Mouse (Mus musculus) forebrain, embryonic 15.5 days (tissue): ENCODE data around the gene Neurl2. TPM values are rescaled to one million over a fixed set of nuclear protein-coding genes. Genes with fewer than 3 reads are reported as not detected.
"Not testable (repeated sequence)": the region's sequence is repeated elsewhere in the genome, so short reads cannot be mapped to it uniquely, and the experiment has no call there.

ENCODE experiments used
- ATAC-seq: fragments of 200-750 bp; cut with Nextera tagmentation; replicated peaks from 2 replicates; pipeline ENCODE4 v1.8.0; 2017; ENCODE audit warnings: mild to moderate bottlenecking, moderate TSS enrichment, moderate library complexity
- H3K27ac ChIP-seq: fragments of 300-500 bp; sonication (generic); replicated peaks from 2 replicates; pipeline ENCODE4 v1.5.1; 2015; ENCODE audit warnings: mild to moderate bottlenecking, inconsistent platforms
- H3K27me3 ChIP-seq: fragments of 300-500 bp; sonication (generic); 2 replicates; pipeline ENCODE4 v1.6.1; 2015; ENCODE audit warnings: inconsistent platforms
- H3K36me3 ChIP-seq: fragments of 300-500 bp; sonication (generic); 2 replicates; pipeline ENCODE4 v1.6.1; 2015; ENCODE audit warnings: mild to moderate bottlenecking, inconsistent platforms
- H3K4me1 ChIP-seq: fragments of 300-500 bp; sonication (generic); 2 replicates; pipeline ENCODE4 v1.6.1; 2015; ENCODE audit warnings: inconsistent platforms
- H3K4me2 ChIP-seq: fragments of 300-500 bp; sonication (generic); replicated peaks from 2 replicates; pipeline ENCODE4 v1.6.1; 2015; ENCODE audit warnings: mild to moderate bottlenecking, inconsistent platforms
- H3K4me3 ChIP-seq: fragments of 300-500 bp; sonication (generic); 2 replicates; pipeline ENCODE4 v1.5.1; 2015; ENCODE audit warnings: mild to moderate bottlenecking, inconsistent platforms
- H3K9ac ChIP-seq: fragments of 300-500 bp; sonication (generic); replicated peaks from 2 replicates; pipeline ENCODE4 v1.6.1; 2015; ENCODE audit warnings: mild to moderate bottlenecking, inconsistent platforms
- H3K9me3 ChIP-seq: fragments of 300-500 bp; sonication (generic); 2 replicates; pipeline ENCODE4 v1.6.1; 2016; ENCODE audit warnings: inconsistent platforms
- WGBS: fragments of 180-500 bp; shearing (Covaris S2); methylation state at CpG from one replicate; pipeline ENCODE4 v1.1.7; 2015; ENCODE audit warnings: mixed read lengths; 5-methylcytosine and 5-hydroxymethylcytosine counted together
- polyA plus RNA-seq: library from polyadenylated mRNA; unstranded; fragments of >200 nt; fragmentation: Nextera tagmentation; extraction: Ambion mirVana; gene quantifications from 2 replicates; pipeline ENCODE4 v1.2.1, GENCODE M21; 2015

Neurl2 gene
- polyA plus RNA-seq, 1 experiment from 2014 or later: 6.5 TPM

DNA sequence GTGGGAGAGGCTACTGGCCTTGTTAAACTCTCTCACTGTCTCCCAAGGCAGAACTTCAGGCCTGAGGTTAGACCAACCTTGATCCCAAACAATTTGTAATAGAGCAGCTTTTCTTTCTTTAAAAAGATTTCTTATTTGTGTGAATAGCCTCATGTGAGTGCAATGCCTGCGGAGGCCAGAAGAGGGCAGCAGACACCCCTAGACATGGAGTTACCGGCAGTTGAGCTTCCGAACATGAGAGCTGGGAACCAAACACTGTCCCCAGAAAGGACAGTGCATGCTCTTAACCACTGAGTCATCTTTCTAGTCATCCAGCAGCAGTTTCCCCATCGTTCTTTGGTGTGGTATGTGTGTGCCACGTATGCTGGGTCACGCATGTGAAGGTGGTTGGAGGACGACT lies 34.3 kb upstream of the Neurl2 start:
- no peak overlapping the region for H3K4me3 ChIP-seq
- no peak overlapping the region for H3K27ac ChIP-seq
- H3K9ac ChIP-seq: no peak overlapping the region
- no peak overlapping the region for H3K4me2 ChIP-seq
- ATAC-seq: no peak
- H3K9me3 ChIP-seq: no peaks in the 10 kb centered on the region
- no peaks in the 10 kb centered on the region for H3K27me3 ChIP-seq
- peaks cover 2% of the 10 kb centered on the region; the same call in 1 of the 2 replicates for H3K4me1 ChIP-seq
- H3K36me3 ChIP-seq: no peaks in the 10 kb centered on the region
- WGBS: 92% methylated on average over 7 of the region's 7 CpGs

DNA sequence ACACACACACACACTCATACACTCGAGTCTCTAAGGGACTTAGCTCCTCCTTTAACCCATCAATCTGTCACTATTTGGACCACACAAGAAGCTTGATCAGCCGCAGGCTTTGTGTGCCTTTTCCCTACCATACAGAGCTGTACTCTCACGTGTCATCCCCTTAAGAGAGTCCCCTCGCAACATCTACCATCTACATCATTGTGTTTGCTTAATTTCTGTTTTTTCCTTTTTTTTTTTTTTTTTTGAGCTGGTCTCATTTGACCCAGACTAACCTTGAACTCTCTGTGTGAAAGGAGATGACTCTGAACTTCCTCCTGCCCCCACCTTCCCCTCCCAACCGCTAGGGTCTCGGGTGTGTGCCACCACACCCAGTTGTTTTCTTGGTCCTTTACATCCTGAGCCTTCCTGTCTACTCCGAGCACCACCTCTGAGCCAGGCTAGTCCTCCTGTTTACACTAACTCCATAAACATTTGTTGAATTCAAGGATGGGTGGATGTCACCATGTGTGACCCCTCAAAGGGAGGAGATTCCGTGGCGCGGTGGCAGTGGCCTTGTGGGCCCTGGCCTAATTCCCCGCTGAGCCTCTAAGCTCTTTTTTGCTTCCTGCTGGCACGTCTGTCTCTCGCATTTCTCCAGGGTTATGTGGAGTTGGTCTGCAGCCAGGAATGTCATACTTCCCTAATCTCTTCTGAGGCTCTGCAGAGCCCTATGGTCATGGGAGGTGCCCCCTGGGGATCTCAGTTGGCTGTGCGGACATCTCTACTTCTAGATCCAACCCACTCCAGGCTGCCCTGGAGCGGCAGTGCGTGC lies 33.7 kb upstream of the Neurl2 start:
- H3K36me3 ChIP-seq: no peaks in the 10 kb centered on the region
- no peak overlapping the region for H3K27ac ChIP-seq
- H3K4me3 ChIP-seq: no peak overlapping the region
- H3K4me2 ChIP-seq: no peak overlapping the region
- WGBS: 74% methylated on average over 16 of the region's 16 CpGs
- no peak overlapping the region for H3K9ac ChIP-seq
- no peaks in the 10 kb centered on the region for H3K27me3 ChIP-seq
- no peak for ATAC-seq
- H3K9me3 ChIP-seq: no peaks in the 10 kb centered on the region
- peaks cover 7% of the 10 kb centered on the region for H3K4me1 ChIP-seq

DNA sequence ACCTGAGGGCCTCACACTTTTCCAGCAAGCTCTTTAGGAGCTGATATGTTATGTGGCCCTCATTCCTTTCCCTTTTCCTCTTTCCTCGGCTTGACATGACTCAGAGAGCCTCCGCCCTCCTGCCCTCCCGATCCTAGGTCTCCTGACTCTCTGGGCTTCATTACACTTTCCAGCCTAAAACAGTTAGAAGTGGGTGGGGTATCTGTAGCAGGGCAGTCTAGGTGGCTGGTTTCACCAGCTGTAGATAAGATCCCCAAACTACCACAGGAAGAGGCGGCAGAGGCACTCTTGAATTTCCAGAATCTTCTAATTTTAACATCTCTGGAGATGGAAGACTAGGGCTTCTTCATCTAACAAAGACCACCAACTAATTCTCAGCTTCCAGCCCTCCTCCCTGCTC lies 31.3 kb upstream of the Neurl2 start:
- Histone ChIP-seq H3K9me3 (no peaks in the 10 kb centered on the region), H3K27me3 (peaks cover 2% of the 10 kb centered on the region; the same call in 1 of the 2 replicates), H3K36me3 (no peaks in the 10 kb centered on the region), H3K9ac (no peak overlapping the region), H3K27ac (no peak overlapping the region), H3K4me3 (no peak overlapping the region), H3K4me2 (no peak overlapping the region), H3K4me1 (peaks cover 10% of the 10 kb centered on the region)
- WGBS: 94% methylated on average over 4 of the region's 4 CpGs
- ATAC-seq: no peak

DNA sequence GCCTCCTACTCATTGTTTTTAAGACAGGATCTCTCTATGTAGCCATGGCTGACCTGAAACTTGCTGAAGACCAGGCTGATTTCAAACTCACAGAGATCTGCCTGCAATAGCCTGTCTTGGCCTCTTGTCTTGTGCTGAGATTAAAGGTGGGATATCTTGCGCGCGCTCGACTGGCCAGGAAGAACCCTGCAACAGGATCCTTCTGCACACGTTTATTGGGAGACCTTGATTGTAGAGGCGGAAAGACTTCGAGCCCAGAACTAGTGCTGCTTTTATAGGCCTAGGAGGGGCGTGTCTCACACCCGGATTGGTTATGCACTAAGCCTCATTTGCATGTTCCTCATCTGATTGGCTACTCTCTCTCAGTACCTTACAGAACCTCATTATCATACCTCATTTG lies 30.2 kb upstream of the Neurl2 start:
- not testable (repeated sequence) for H3K4me3 ChIP-seq
- 92% methylated on average over 9 of the region's 9 CpGs for WGBS

DNA sequence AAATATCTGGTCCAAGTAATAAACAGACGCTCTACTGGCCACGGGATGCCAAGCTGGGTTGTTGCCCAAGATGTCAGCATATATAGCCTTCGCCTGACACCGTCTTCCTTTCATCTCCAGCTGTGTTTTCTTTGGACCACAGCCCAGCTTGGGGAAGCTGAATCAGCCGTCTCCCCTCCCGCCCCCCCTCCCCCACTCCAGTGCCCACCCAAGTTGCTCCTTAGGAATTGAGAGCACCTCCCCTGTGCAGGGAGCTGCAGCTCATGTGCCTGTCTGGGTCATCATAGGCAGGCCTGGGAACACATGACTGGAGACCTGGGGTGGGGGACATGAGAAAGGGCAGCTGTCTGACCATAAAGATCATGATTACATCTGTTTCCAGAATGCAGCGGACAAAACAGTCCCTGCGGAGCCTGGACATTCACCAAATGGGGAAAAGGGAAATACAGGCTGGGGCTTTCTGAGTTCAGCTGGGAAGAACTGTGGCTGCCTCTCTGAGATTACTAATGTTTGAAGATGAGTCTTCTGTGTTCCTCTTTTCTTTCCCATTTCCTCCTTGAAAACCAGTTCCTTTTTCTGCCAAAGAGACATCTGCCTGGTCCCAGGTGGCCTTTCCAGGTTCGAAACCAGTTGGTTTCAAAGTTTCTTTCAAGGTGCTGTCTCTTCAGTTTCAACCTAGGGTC lies 29.1 kb upstream of the Neurl2 start:
- ATAC-seq: no peak

More for the DNA sequence above, 30.2 kb upstream of the Neurl2 start:
- H3K4me1 ChIP-seq: peaks cover 10% of the 10 kb centered on the region
- H3K9ac ChIP-seq, H3K36me3 ChIP-seq, H3K4me2 ChIP-seq, ATAC-seq, H3K27me3 ChIP-seq, H3K9me3 ChIP-seq, H3K27ac ChIP-seq: not testable (repeated sequence)

DNA sequence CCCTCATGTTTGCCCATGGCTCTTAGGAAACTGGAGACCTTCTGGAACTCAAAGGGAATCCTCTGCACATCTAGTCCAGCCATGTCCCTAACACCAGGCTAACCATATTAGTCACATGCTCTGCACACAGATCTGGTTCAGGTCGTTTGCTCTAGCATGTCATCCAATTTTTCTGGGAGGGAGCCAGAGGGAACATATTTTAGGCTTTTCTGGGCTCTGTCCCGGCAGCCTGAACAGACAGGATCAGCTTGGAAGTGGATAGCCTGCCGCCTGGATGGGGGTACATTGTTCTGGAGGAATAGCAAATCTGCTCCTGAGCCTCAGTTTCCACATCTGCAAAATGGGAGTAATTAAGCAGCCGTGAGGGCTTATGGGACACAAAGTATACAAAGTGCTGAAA lies 27.8 kb upstream of the Neurl2 start:
- H3K27me3 ChIP-seq: peaks cover 27% of the 10 kb centered on the region; the same call in 1 of the 2 replicates
- H3K9ac ChIP-seq: no peak overlapping the region
- no peaks in the 10 kb centered on the region for H3K9me3 ChIP-seq
- no peak overlapping the region for H3K4me3 ChIP-seq
- 71% methylated on average over 4 of the region's 4 CpGs for WGBS
- ATAC-seq: no peak
- no peaks in the 10 kb centered on the region for H3K36me3 ChIP-seq
- H3K4me2 ChIP-seq: no peak overlapping the region
- no peak overlapping the region for H3K27ac ChIP-seq
- peaks cover 31% of the 10 kb centered on the region for H3K4me1 ChIP-seq

More for the DNA sequence above, 29.1 kb upstream of the Neurl2 start:
- no peak overlapping the region for H3K4me2 ChIP-seq
- H3K9me3 ChIP-seq: no peaks in the 10 kb centered on the region
- peaks cover 19% of the 10 kb centered on the region for H3K4me1 ChIP-seq
- H3K36me3 ChIP-seq: no peaks in the 10 kb centered on the region
- H3K27me3 ChIP-seq: peaks cover 14% of the 10 kb centered on the region; the same call in 1 of the 2 replicates
- H3K4me3 ChIP-seq: no peak overlapping the region
- H3K9ac ChIP-seq: no peak overlapping the region
- 36% methylated on average over 9 of the region's 9 CpGs for WGBS
- H3K27ac ChIP-seq: peak overlapping the region; percentile 16; the same call in 1 of the 2 replicates

DNA sequence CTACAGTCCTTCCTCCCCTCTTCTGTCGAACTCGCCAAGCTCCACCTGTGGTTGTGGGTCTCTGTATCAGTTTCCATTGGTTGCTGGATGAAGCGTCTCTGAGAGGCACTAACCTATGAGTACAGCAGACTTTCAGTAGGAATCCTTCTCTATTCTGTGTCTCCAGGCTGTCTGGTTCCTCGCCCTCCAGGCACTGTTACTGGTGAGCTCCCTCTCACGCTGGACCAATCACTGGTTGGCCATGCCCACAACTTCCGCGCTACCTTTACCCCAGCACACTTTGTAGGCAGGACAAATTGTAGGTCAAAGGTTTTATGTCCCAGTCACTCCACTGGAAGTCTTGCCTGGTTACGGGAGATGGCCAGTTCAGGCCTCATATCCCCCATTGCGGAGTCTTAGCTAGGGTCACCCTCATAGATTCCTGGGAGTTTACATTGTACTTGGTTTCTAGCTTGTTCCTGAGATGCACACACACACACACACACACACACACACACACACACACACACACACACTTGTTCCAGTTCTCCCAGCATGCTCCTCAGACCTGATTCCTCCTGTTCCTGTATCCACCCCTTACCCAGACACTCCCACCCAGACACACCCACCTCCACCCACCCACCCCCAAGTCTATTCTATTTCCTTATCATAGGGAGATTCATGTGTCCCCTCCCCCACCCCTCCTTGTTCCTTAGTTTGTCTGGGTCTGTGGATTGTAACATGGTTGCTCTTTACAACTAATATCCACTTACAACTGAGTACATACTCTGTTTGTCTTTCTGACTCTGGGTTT lies 26.6 kb upstream of the Neurl2 start:
- H3K9me3 ChIP-seq: no peaks in the 10 kb centered on the region
- peaks cover 31% of the 10 kb centered on the region for H3K4me1 ChIP-seq
- no peak overlapping the region for H3K9ac ChIP-seq
- H3K36me3 ChIP-seq: no peaks in the 10 kb centered on the region
- H3K4me3 ChIP-seq: no peak overlapping the region
- peaks cover 36% of the 10 kb centered on the region for H3K27me3 ChIP-seq
- no peak overlapping the region for H3K27ac ChIP-seq
- ATAC-seq: no peak
- WGBS: 64% methylated on average over 9 of the region's 9 CpGs
- H3K4me2 ChIP-seq: no peak overlapping the region

DNA sequence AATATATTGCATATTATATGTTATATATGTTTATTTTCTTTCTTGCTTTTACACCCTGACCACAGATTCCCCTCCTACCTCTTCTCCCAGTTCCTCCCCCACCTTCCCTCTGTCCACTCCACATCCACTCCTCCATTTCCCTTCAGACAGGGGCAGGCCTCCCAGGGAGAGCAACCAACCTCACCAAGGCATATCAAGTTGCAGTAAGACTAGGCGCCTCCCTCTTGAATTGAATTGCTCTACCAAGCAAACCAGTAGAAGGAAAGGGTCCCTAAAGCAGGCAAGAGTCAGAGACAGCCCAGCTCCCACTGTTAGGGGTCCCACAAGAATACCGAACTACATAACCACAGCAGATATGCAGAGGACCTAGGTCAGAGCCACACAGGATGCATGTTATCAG lies 25.9 kb upstream of the Neurl2 start:
- ATAC-seq: no peak
- H3K27me3 ChIP-seq: peaks cover 37% of the 10 kb centered on the region
- no peak overlapping the region for H3K4me3 ChIP-seq
- no peak overlapping the region for H3K9ac ChIP-seq
- no peaks in the 10 kb centered on the region for H3K9me3 ChIP-seq
- H3K4me2 ChIP-seq: no peak overlapping the region
- H3K36me3 ChIP-seq: no peaks in the 10 kb centered on the region
- H3K27ac ChIP-seq: no peak overlapping the region
- 72% methylated on average over 2 of the region's 2 CpGs for WGBS
- peaks cover 31% of the 10 kb centered on the region for H3K4me1 ChIP-seq

DNA sequence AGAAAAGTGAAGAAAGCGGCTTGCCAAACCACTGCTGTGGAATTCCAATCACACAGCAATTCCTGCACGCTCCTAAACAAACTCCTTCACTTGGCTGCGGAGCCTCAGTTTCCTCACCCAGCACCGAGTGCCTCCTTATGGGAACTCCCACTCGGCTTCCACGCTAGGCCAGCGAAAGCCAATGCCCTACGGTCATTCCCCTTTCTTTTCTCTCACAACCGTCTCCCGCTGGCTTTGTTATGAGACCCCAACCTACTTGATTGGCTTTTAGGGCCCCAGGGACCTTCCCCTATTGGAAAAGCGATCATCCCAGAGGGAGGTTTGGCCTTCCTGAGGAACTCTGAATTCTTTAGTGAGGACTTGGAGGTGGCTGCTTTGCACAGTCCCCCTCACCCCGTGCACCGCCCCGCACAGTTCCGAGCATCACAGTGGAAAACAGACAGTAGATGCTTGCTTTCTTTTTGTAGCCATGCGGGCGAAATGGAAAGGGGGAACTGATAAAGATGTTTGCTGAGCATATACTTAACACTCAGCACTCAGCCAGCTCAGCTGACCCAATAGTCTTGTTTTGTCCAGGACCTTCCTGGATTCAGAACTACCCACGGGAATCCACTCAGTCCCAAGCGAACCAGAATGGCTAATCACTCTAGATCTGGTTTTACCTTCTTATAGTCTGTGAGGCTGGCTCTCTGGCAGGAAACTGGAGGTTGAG lies 24.7 kb upstream of the Neurl2 start:
- ATAC-seq: no peak
- Histone ChIP-seq H3K4me1 (peaks cover 31% of the 10 kb centered on the region), H3K27ac (no peak overlapping the region), H3K9me3 (no peaks in the 10 kb centered on the region), H3K4me2 (peak overlapping the region; percentile 90), H3K36me3 (no peaks in the 10 kb centered on the region), H3K27me3 (peaks cover 37% of the 10 kb centered on the region), H3K9ac (no peak overlapping the region), H3K4me3 (peak overlapping the region; percentile 44)
- WGBS: 3% methylated on average over 19 of the region's 19 CpGs

DNA sequence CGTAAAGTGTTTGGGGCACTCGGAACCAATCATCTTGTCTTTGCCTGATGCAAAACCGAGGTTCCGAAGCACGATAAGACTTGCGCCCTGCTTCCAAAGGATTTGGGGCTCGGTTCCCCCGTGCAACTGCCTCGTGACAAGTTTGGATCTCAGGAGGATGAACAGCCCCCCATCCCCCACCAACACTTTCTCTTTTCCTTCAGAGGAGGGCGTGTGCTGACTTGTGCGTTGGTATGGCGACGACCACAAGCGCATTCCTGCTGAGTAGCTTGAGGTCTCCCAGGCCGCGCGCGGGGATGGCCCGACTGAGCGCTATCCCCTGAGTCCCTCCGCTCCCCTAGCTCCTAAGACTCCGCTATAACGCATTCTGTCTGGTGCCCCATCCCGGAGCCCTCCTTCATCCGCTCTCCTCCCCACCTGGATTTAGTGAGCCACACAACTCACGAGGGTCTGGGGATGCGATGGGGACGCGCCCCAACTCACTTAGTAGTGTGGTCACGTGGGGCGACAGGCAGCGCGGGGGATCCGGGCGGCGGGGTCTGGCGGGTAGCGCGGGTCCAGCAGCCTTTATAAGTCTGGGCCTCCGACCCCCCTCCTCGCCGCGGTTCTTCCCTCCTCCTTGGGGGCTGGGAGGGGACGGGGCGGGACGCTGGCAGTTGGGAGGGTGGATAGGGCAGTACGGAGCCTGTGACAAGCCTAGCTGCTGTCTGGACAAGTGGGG lies 24.0 kb upstream of the Neurl2 start, which contains the start of gene Pltp:
Gene Pltp (minus strand): TSS at position 611 of the 721 bp plus-strand sequence.
- Histone ChIP-seq H3K27ac (no peak within 1 kb of the TSS), H3K4me1 (peaks cover 26% of the 10 kb centered on the region), H3K36me3 (no peaks in the 10 kb centered on the region), H3K4me3 (peak within 1 kb of the TSS; percentile 44), H3K27me3 (peaks cover 37% of the 10 kb centered on the region), H3K4me2 (peak within 1 kb of the TSS; percentile 90), H3K9me3 (no peaks in the 10 kb centered on the region), H3K9ac (peak within 1 kb of the TSS; percentile 39)
- WGBS: under 1% methylated on average over 45 of the region's 47 CpGs
- peak; percentile 57 for ATAC-seq
